Mouse (Mus musculus): ENCODE measurements around the gene Tmem43.

DNA sequence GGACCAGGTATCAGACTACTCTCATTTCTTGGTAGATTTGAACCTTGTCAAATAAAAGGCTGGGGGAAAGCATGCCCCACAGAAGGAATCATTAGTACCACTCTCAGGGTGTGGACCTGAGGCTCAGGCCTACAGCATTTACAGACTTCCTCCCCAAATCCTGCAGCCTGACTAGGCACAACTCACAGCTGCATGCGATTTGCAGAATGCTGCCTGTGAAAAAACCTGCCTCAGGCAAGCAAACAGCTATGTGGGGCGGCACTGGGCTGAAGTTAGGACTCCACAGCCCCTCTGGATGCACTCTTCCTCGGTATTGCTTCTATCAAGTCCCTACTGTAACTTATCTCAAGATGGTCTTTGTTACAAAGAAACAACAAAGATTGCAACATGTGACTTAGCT lies 34.5 kb downstream of the Tmem43 start:
- TF ChIP-seq CTCF (IDR thresholded peaks at IDR 0.05; ENCODE audit: borderline replicate concordance, control insufficient read depth, extremely low read depth, insufficient read depth, low read length, poor library complexity) (no peak), POLR2A (IDR thresholded peaks at IDR 0.05; ENCODE audit: control insufficient read depth, extremely low read depth, insufficient read depth, low read length, poor library complexity) (no peak)

Data from thymus, adult 2 months (tissue).